Mouse (Mus musculus): ENCODE measurements at regions not wholly inside any gene's neighbourhood (a gene's known extent, or its start where the extent isn't known, plus 50 kb on each side); places are given as distances from the start of the nearest gene placed in this dataset.

- Histone ChIP-seq H3K27ac (ENCODE audit: insufficient read depth, low read depth, low read length) (no peak overlapping the region), H3K4me3 (ENCODE audit: insufficient read depth, low read length) (no peak overlapping the region), H3K4me1 (ENCODE audit: control insufficient read depth, insufficient read depth, low read length) (no peaks in the 10 kb centered on the region)
- no peak for TF ChIP-seq CTCF (IDR thresholded peaks at IDR 0.05; ENCODE audit: low read depth, low read length)
- no peak for TF ChIP-seq POLR2A (IDR thresholded peaks at IDR 0.05; ENCODE audit: borderline replicate concordance, low read depth, low read length)
These were observed 76.7 kb upstream of the Slc22a12 start for GRCm38 (mm10) chr19:6619546-6619945.

GRCm38 (mm10) chr19:6616659-6617058, 73.8 kb upstream of the Slc22a12 start:
- TF ChIP-seq CTCF (IDR thresholded peaks at IDR 0.05; ENCODE audit: low read depth, low read length) = no peak
- no peak for TF ChIP-seq POLR2A (IDR thresholded peaks at IDR 0.05; ENCODE audit: borderline replicate concordance, low read depth, low read length)
- Histone ChIP-seq H3K27ac (ENCODE audit: insufficient read depth, low read depth, low read length) (no peak overlapping the region), H3K4me3 (ENCODE audit: insufficient read depth, low read length) (no peak overlapping the region), H3K4me1 (ENCODE audit: control insufficient read depth, insufficient read depth, low read length) (no peaks in the 10 kb centered on the region)

GRCm38 (mm10) chr19:6612441-6612840, 69.6 kb upstream of the Slc22a12 start:
- no peak overlapping the region for H3K27ac ChIP-seq (ENCODE audit: insufficient read depth, low read depth, low read length)
- TF ChIP-seq CTCF (IDR thresholded peaks at IDR 0.05; ENCODE audit: low read depth, low read length) (no peak), POLR2A (IDR thresholded peaks at IDR 0.05; ENCODE audit: borderline replicate concordance, low read depth, low read length) (no peak)
- H3K4me3 ChIP-seq (ENCODE audit: insufficient read depth, low read length) = no peak overlapping the region
- H3K4me1 ChIP-seq (ENCODE audit: control insufficient read depth, insufficient read depth, low read length) = no peaks in the 10 kb centered on the region

- no peak overlapping the region for H3K27ac ChIP-seq (ENCODE audit: insufficient read depth, low read depth, low read length)
These were observed 69.1 kb upstream of the Slc22a12 start for GRCm38 (mm10) chr19:6611921-6612320.

GRCm38 (mm10) chr19:6610715-6611114, 67.9 kb upstream of the Slc22a12 start:
- H3K27ac ChIP-seq (ENCODE audit: insufficient read depth, low read depth, low read length) = no peak overlapping the region
- no peaks in the 10 kb centered on the region for H3K4me1 ChIP-seq (ENCODE audit: control insufficient read depth, insufficient read depth, low read length)
- TF ChIP-seq POLR2A (IDR thresholded peaks at IDR 0.05; ENCODE audit: borderline replicate concordance, low read depth, low read length) (no peak), CTCF (IDR thresholded peaks at IDR 0.05; ENCODE audit: low read depth, low read length) (no peak)
- H3K4me3 ChIP-seq (ENCODE audit: insufficient read depth, low read length) = no peak overlapping the region

More at GRCm38 (mm10) chr19:6611921-6612320, 69.1 kb upstream of the Slc22a12 start:
- TF ChIP-seq CTCF (IDR thresholded peaks at IDR 0.05; ENCODE audit: low read depth, low read length) (no peak), POLR2A (IDR thresholded peaks at IDR 0.05; ENCODE audit: borderline replicate concordance, low read depth, low read length) (no peak)
- H3K4me1 ChIP-seq (ENCODE audit: control insufficient read depth, insufficient read depth, low read length) = no peaks in the 10 kb centered on the region
- H3K4me3 ChIP-seq (ENCODE audit: insufficient read depth, low read length) = no peak overlapping the region

- no peak for TF ChIP-seq CTCF (IDR thresholded peaks at IDR 0.05; ENCODE audit: low read depth, low read length)
- no peak for TF ChIP-seq POLR2A (IDR thresholded peaks at IDR 0.05; ENCODE audit: borderline replicate concordance, low read depth, low read length)
- Histone ChIP-seq H3K4me3 (ENCODE audit: insufficient read depth, low read length) (no peak overlapping the region), H3K4me1 (ENCODE audit: control insufficient read depth, insufficient read depth, low read length) (no peaks in the 10 kb centered on the region), H3K27ac (ENCODE audit: insufficient read depth, low read depth, low read length) (no peak overlapping the region)
These were observed 67.2 kb upstream of the Slc22a12 start for GRCm38 (mm10) chr19:6610051-6610450.

GRCm38 (mm10) chr19:6607501-6607900, 64.7 kb upstream of the Slc22a12 start:
- Histone ChIP-seq H3K4me3 (ENCODE audit: insufficient read depth, low read length) (no peak overlapping the region), H3K4me1 (ENCODE audit: control insufficient read depth, insufficient read depth, low read length) (no peaks in the 10 kb centered on the region), H3K27ac (ENCODE audit: insufficient read depth, low read depth, low read length) (no peak overlapping the region)
- TF ChIP-seq CTCF (IDR thresholded peaks at IDR 0.05; ENCODE audit: low read depth, low read length) (no peak), POLR2A (IDR thresholded peaks at IDR 0.05; ENCODE audit: borderline replicate concordance, low read depth, low read length) (no peak)

- H3K4me1 ChIP-seq (ENCODE audit: control insufficient read depth, insufficient read depth, low read length) = no peaks in the 10 kb centered on the region
These were observed 63.8 kb upstream of the Slc22a12 start for GRCm38 (mm10) chr19:6606667-6607066.

GRCm38 (mm10) chr19:6604702-6605101, 61.9 kb upstream of the Slc22a12 start:
- no peak for TF ChIP-seq POLR2A (IDR thresholded peaks at IDR 0.05; ENCODE audit: borderline replicate concordance, low read depth, low read length)
- H3K4me1 ChIP-seq (ENCODE audit: control insufficient read depth, insufficient read depth, low read length) = no peaks in the 10 kb centered on the region
- no peak overlapping the region for H3K27ac ChIP-seq (ENCODE audit: insufficient read depth, low read depth, low read length)
- no peak overlapping the region for H3K4me3 ChIP-seq (ENCODE audit: insufficient read depth, low read length)

More at GRCm38 (mm10) chr19:6606667-6607066, 63.8 kb upstream of the Slc22a12 start:
- H3K27ac ChIP-seq (ENCODE audit: insufficient read depth, low read depth, low read length) = no peak overlapping the region
- no peak overlapping the region for H3K4me3 ChIP-seq (ENCODE audit: insufficient read depth, low read length)
- TF ChIP-seq CTCF (IDR thresholded peaks at IDR 0.05; ENCODE audit: low read depth, low read length) = no peak
- TF ChIP-seq POLR2A (IDR thresholded peaks at IDR 0.05; ENCODE audit: borderline replicate concordance, low read depth, low read length) = no peak

- TF ChIP-seq CTCF (IDR thresholded peaks at IDR 0.05; ENCODE audit: low read depth, low read length) = no peak
- TF ChIP-seq POLR2A (IDR thresholded peaks at IDR 0.05; ENCODE audit: borderline replicate concordance, low read depth, low read length) = no peak
These were observed 58.2 kb upstream of the Slc22a12 start for GRCm38 (mm10) chr19:6600873-6601530.

More at GRCm38 (mm10) chr19:6600873-6601530, 58.2 kb upstream of the Slc22a12 start:
- Histone ChIP-seq H3K4me3 (ENCODE audit: insufficient read depth, low read length) (no peak overlapping the region), H3K4me1 (ENCODE audit: control insufficient read depth, insufficient read depth, low read length) (no peaks in the 10 kb centered on the region), H3K27ac (ENCODE audit: insufficient read depth, low read depth, low read length) (no peak overlapping the region)

Data from bone marrow macrophage, adult 2 months (primary cell).